Mouse (Mus musculus) embryonic facial prominence, embryonic 12.5 days (tissue): ENCODE data around the gene Zmiz1. TPM values are rescaled to one million over a fixed set of nuclear protein-coding genes. Genes with fewer than 3 reads are reported as not detected.

ENCODE experiments used
- ATAC-seq: fragments of 200-750 bp; cut with Nextera tagmentation; 2 replicates; pipeline ENCODE4 v1.8.0; 2017; ENCODE audit not compliant: insufficient number of reproducible peaks, insufficient read depth, low FRiP score, low TSS enrichment
- H3K27ac ChIP-seq: fragments of 300-500 bp; sonication (generic); 2 replicates; pipeline ENCODE4 v1.5.1; 2016; ENCODE audit warnings: mild to moderate bottlenecking
- H3K27me3 ChIP-seq: fragments of 300-500 bp; sonication (generic); 2 replicates; pipeline ENCODE4 v1.6.1; 2016; ENCODE audit warnings: mild to moderate bottlenecking, moderate library complexity
- H3K36me3 ChIP-seq: fragments of 300-500 bp; sonication (generic); 2 replicates; pipeline ENCODE4 v1.6.1; 2016; ENCODE audit warnings: mild to moderate bottlenecking
- H3K4me1 ChIP-seq: fragments of 300-500 bp; sonication (generic); 2 replicates; pipeline ENCODE4 v1.6.1; 2016
- H3K4me2 ChIP-seq: fragments of 300-500 bp; sonication (generic); replicated peaks from 2 replicates; pipeline ENCODE4 v1.6.1; 2016; ENCODE audit warnings: mild to moderate bottlenecking, moderate library complexity
- H3K4me3 ChIP-seq: fragments of 300-500 bp; sonication (generic); 2 replicates; pipeline ENCODE4 v1.5.1; 2016; ENCODE audit warnings: mild to moderate bottlenecking
- H3K9ac ChIP-seq: fragments of 300-500 bp; sonication (generic); 2 replicates; pipeline ENCODE4 v1.6.1; 2016; ENCODE audit warnings: mild to moderate bottlenecking, moderate library complexity
- H3K9me3 ChIP-seq: fragments of 300-500 bp; sonication (generic); 2 replicates; pipeline ENCODE4 v1.6.1; 2016; ENCODE audit warnings: mild to moderate bottlenecking, moderate library complexity
- WGBS: fragments of 180-500 bp; shearing (Covaris S2); methylation state at CpG from one replicate; pipeline ENCODE4 v1.1.7; 2016; 5-methylcytosine and 5-hydroxymethylcytosine counted together
- polyA plus RNA-seq: library from polyadenylated mRNA; unstranded; fragments of >200 nt; fragmentation: Nextera tagmentation; extraction: Ambion mirVana; gene quantifications from 2 replicates; pipeline ENCODE4 v1.2.1, GENCODE M21; 2016

The Zmiz1 gene
- polyA plus RNA-seq, 1 experiment from 2014 or later: 43.8 TPM

- Histone ChIP-seq H3K36me3 (peaks cover 17% of the 10 kb centered on the region; the same call in 1 of the 2 replicates), H3K27me3 (no peaks in the 10 kb centered on the region), H3K27ac (no peak overlapping the region), H3K4me3 (no peak overlapping the region), H3K4me1 (peaks cover 37% of the 10 kb centered on the region), H3K9me3 (no peaks in the 10 kb centered on the region), H3K4me2 (no peak overlapping the region), H3K9ac (no peak overlapping the region)
- 77% methylated on average over 4 of the region's 4 CpGs for WGBS
- no peak for ATAC-seq
Observed at GRCm38 (mm10) chr14:25521500-25521899, 62.5 kb downstream of the Zmiz1 start.

- Histone ChIP-seq H3K27me3 (no peaks in the 10 kb centered on the region), H3K9me3 (no peaks in the 10 kb centered on the region), H3K36me3 (peaks cover 18% of the 10 kb centered on the region), H3K4me3 (no peak overlapping the region), H3K4me1 (peaks cover 29% of the 10 kb centered on the region), H3K4me2 (no peak overlapping the region), H3K27ac (0 out of 2 replicates have a peak overlapping the region, but pooled peaks have one; percentile 11), H3K9ac (no peak overlapping the region)
- 37% methylated on average over 4 of the region's 4 CpGs for WGBS
- no peak for ATAC-seq
Observed at GRCm38 (mm10) chr14:25522415-25522814, 63.4 kb downstream of the Zmiz1 start.

GRCm38 (mm10) chr14:25523230-25524110 is 64.5 kb downstream of the Zmiz1 start:
- H3K36me3 ChIP-seq: peaks cover 23% of the 10 kb centered on the region
- H3K4me1 ChIP-seq: peaks cover 28% of the 10 kb centered on the region
- no peak overlapping the region for H3K4me3 ChIP-seq
- no peaks in the 10 kb centered on the region for H3K27me3 ChIP-seq
- H3K4me2 ChIP-seq: no peak overlapping the region
- 57% methylated on average over 11 of the region's 11 CpGs for WGBS
- H3K27ac ChIP-seq: 0 out of 2 replicates have a peak overlapping the region, but pooled peaks have one; percentile 13
- H3K9ac ChIP-seq: no peak overlapping the region
- H3K9me3 ChIP-seq: no peaks in the 10 kb centered on the region
- ATAC-seq: no peak

GRCm38 (mm10) chr14:25524111-25524495 is 65.1 kb downstream of the Zmiz1 start:
- Histone ChIP-seq H3K9me3 (no peaks in the 10 kb centered on the region), H3K27ac (no peak overlapping the region), H3K36me3 (peaks cover 23% of the 10 kb centered on the region), H3K4me3 (no peak overlapping the region), H3K27me3 (no peaks in the 10 kb centered on the region), H3K9ac (no peak overlapping the region), H3K4me2 (no peak overlapping the region), H3K4me1 (peaks cover 28% of the 10 kb centered on the region)
- WGBS: 66% methylated on average over 9 of the region's 9 CpGs
- ATAC-seq: no peak

GRCm38 (mm10) chr14:25524884-25525283 is 65.9 kb downstream of the Zmiz1 start:
- Histone ChIP-seq H3K9ac (no peak overlapping the region), H3K4me3 (no peak overlapping the region), H3K9me3 (no peaks in the 10 kb centered on the region), H3K4me2 (no peak overlapping the region), H3K4me1 (peaks cover 28% of the 10 kb centered on the region), H3K27ac (peak overlapping the region; percentile 23; the same call in 1 of the 2 replicates), H3K36me3 (peaks cover 23% of the 10 kb centered on the region), H3K27me3 (no peaks in the 10 kb centered on the region)
- ATAC-seq: no peak
- 69% methylated on average over 4 of the region's 4 CpGs for WGBS

- ATAC-seq: no peak
- H3K4me3 ChIP-seq: no peak overlapping the region
- 53% methylated on average over 8 of the region's 8 CpGs for WGBS
- H3K27me3 ChIP-seq: no peaks in the 10 kb centered on the region
- H3K27ac ChIP-seq: no peak overlapping the region
- peaks cover 33% of the 10 kb centered on the region for H3K4me1 ChIP-seq
- H3K9me3 ChIP-seq: no peaks in the 10 kb centered on the region
- no peak overlapping the region for H3K9ac ChIP-seq
- no peak overlapping the region for H3K4me2 ChIP-seq
- peaks cover 27% of the 10 kb centered on the region for H3K36me3 ChIP-seq
Observed at GRCm38 (mm10) chr14:25525729-25526128, 66.7 kb downstream of the Zmiz1 start.

GRCm38 (mm10) chr14:25526872-25527271 is 67.9 kb downstream of the Zmiz1 start:
- no peak overlapping the region for H3K4me2 ChIP-seq
- H3K4me3 ChIP-seq: no peak overlapping the region
- H3K27me3 ChIP-seq: no peaks in the 10 kb centered on the region
- H3K27ac ChIP-seq: no peak overlapping the region
- H3K4me1 ChIP-seq: peaks cover 28% of the 10 kb centered on the region
- H3K36me3 ChIP-seq: peaks cover 27% of the 10 kb centered on the region
- no peaks in the 10 kb centered on the region for H3K9me3 ChIP-seq
- ATAC-seq: no peak
- H3K9ac ChIP-seq: no peak overlapping the region
- WGBS: 88% methylated on average over 7 of the region's 8 CpGs

- Histone ChIP-seq H3K9me3 (no peaks in the 10 kb centered on the region), H3K4me1 (peaks cover 32% of the 10 kb centered on the region), H3K9ac (no peak overlapping the region), H3K4me2 (no peak overlapping the region), H3K27me3 (no peaks in the 10 kb centered on the region), H3K36me3 (peaks cover 26% of the 10 kb centered on the region), H3K4me3 (no peak overlapping the region), H3K27ac (no peak overlapping the region)
- WGBS: 87% methylated on average over 2 of the region's 2 CpGs
- ATAC-seq: no peak
Observed at GRCm38 (mm10) chr14:25527321-25527720, 68.3 kb downstream of the Zmiz1 start.

GRCm38 (mm10) chr14:25530342-25530741 is 71.4 kb downstream of the Zmiz1 start:
- peaks cover 38% of the 10 kb centered on the region for H3K4me1 ChIP-seq
- peaks cover 23% of the 10 kb centered on the region; the same call in 1 of the 2 replicates for H3K36me3 ChIP-seq

GRCm38 (mm10) chr14:25530815-25531214 is 71.8 kb downstream of the Zmiz1 start:
- Histone ChIP-seq H3K9me3 (no peaks in the 10 kb centered on the region), H3K4me1 (peaks cover 38% of the 10 kb centered on the region), H3K4me2 (no peak overlapping the region), H3K27me3 (no peaks in the 10 kb centered on the region), H3K36me3 (peaks cover 24% of the 10 kb centered on the region; the same call in 1 of the 2 replicates), H3K27ac (no peak overlapping the region), H3K4me3 (no peak overlapping the region), H3K9ac (no peak overlapping the region)
- no peak for ATAC-seq
- WGBS: 67% methylated on average over 5 of the region's 5 CpGs

More at GRCm38 (mm10) chr14:25530342-25530741, 71.4 kb downstream of the Zmiz1 start:
- 95% methylated on average over 4 of the region's 4 CpGs for WGBS
- ATAC-seq: no peak
- Histone ChIP-seq H3K27me3 (no peaks in the 10 kb centered on the region), H3K4me2 (no peak overlapping the region), H3K9me3 (no peaks in the 10 kb centered on the region), H3K9ac (no peak overlapping the region), H3K4me3 (no peak overlapping the region), H3K27ac (no peak overlapping the region)

GRCm38 (mm10) chr14:25533010-25533409 is 74.0 kb downstream of the Zmiz1 start:
- no peak for ATAC-seq
- H3K4me3 ChIP-seq: no peak overlapping the region
- no peaks in the 10 kb centered on the region for H3K27me3 ChIP-seq
- no peak overlapping the region for H3K4me2 ChIP-seq
- 58% methylated on average over 3 of the region's 3 CpGs for WGBS
- peaks cover 33% of the 10 kb centered on the region for H3K4me1 ChIP-seq
- no peak overlapping the region for H3K9ac ChIP-seq
- no peak overlapping the region for H3K27ac ChIP-seq
- H3K36me3 ChIP-seq: peaks cover 40% of the 10 kb centered on the region
- H3K9me3 ChIP-seq: no peaks in the 10 kb centered on the region
